Mouse (Mus musculus) 416B (cell line): ENCODE measurements around the gene Farsa.
"Not testable (repeated sequence)": the region's sequence is repeated elsewhere in the genome, so short reads cannot be mapped to it uniquely, and the experiment has no call there.

Experiments used
- DNase-seq: peaks from one replicate; pipeline ENCODE4 v3.0.0; 2011; ENCODE audit warnings: low read depth

Gene Farsa

DNA sequence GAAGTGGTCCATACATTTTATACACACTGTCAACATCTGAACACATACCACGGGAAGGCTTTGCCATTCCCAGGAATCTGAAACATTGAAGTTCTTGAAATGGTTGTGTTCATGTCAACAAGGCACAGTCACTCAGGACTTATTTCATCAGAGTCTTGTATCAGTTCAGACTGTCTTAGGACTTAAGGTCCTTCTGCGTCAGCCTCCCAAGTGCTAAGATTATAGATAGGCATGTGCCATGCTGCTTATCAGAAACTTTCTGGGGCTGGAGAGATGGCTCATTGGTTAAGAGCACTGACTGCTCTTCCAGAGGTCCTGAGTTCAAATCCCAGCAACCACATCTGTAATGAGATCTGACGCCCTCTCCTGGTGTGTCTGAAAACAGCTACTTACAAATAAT is 17.6 kb downstream of the Farsa start:
- no peak for DNase-seq

DNA sequence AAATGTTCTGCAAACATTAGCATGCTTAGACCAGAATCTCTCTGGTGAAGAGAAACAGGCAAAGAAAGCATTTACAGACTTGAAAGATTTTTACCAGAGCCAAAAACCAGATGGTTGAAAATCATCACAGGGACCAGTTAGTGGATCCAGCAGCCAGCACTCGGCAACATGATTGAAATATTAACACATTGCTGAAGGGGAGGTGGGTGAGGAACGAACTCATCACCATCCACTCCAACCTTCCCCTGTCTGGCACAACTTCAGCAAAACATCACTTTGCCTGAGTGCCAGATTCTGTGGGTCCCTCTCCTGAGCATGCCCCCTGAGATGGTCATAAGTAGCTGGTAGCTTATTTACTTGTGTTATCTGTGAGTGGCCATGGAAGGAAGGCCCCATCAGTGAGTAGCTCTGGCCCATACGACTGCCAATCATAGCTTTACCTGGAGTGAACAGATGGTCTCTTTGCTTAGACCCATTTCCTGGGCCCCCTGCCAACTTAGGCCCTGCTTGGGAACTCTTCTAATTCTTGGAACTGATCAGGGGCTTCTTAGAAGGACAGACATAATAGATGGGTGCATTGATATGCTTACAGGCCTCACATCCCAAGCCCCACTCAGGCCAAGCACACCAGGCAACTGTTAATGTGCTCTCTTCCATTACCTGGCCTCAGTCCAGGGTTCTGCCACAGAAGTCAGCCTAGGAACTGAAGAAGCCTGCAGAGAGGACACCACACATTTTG is 20.7 kb downstream of the Farsa start:
- no peak for DNase-seq

DNA sequence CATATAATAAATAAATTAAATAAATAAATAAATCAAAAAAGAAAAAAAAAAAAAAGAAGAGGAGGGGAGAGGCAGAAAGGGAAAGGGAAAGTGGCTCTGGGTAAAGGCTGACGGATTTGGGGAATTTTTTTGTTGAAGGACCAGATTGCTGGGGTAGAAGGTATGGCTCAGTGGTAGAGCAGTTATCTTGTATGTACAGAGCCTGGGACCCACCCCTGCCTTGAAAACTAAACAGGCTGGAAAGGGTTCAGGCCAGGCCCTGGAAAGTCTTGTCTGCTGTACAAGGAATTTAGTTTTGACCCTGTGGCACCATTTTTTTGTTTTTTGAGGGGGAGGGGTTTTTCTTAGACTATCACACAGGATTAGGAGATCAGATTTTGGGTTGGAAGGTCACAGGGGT is 22.1 kb downstream of the Farsa start:
- DNase-seq = no peak

DNA sequence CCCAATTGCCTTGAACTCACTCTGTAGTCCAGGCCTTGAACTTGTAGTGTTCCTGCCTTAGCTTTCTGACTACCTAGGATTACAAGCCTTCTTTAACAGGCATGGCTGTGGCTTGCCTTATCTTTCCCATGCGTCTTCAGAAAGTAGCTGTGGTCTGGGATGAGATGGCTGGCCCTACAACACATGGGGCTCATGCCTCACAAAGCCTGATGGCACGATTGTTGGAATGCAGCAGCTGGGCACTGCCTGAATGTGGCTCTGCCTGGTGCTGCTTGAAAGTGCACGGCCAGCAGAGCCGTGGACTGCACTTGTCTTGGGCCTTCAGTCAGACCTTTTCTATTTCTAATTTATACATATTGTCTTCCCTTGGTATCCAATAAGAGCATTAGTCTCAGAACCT is 27.9 kb downstream of the Farsa start:
- no peak for DNase-seq

DNA sequence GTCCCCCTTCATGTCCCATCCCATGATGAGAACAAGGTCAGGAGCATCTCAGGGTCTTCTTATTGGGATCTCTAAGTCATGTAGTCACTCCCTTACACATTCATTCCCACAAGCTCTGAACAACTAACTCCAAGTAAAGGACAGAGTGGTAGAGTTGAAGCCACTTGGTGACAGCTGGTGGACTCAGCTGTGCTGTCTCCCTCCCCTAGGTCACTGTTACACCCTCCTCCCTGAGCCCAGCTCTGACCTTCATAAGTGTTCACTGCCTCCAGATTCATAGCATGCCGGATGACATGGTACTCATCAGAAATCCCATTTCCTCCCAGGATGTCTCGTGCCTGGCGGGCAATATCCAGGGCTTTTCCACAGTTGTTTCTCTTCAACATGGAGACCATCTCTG is 31.5 kb downstream of the Farsa start:
- DNase-seq = no peak

DNA sequence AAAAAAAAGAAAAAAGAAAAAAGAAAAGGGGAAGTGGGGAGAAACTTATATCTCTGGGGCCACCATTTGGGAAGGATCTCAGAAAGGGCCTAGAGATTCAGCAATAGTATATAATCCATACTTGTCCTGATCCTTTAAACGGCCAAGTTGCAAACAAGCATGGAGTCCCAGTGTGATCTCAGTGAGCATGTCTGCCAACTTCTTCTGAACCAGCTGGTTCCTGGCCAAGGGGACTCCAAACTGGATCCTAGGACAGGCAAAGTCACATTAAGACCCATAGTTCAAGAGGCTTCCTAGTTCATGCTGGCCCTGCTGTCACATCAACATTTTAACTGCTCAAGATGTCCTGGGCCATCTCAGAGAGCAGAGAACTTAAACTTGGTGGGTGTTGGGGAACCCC is 32.4 kb downstream of the Farsa start:
- no peak for DNase-seq

DNA sequence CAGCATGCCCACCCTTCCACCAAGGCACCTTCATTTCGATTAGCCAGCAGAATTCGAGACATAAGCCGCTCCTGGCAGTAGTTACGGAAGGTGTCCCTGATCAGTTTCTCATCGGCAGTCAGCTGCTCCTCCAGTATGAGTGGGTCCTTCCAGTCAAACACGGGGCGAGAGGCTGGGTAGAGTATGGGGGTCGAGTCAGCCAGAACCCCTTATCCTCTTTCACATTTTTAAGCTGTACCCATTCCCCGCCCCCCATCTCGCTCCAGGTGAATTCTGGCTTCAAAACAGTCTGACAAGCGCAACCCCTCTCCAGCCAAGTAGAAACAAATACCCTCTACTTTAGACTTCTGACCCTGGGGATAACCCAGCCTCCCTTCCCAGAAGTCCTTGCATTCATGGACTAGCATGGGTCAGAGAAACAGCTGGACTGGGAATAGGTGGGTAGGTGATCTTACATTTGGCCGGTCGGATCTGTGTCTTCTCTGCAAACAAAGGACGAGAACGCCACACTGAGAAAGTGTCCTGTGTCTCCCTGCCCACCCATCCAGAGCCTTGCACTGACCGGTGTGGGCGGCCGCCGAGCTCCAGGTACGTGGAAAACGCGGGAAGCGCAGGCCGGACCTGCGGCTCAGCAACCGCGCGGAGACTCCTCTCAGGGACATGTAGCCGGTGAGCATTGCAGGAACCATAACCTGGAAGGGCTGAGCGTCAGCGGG is 36.4 kb downstream of the Farsa start:
- no peak for DNase-seq

DNA sequence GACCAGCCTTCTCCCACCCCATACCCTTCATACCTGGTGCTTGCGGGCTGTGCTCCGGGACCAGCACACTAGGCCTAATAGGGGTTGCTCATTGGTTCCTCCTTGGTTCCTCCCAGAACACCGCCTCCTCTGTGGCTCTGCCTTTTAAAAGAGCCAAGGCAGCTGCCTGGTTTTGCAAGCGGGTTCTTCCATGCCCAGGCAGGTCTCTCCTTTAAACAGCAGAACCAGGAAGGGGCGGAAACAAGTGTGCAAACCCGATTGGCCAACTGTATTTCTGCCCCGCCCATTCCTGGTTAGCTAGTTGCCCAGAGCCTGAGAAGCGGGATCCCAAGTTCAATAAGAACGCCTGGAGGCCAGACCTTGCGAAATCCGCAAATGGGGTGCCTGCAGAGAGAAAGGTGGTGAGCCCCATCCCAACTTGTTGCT is 36.9 kb downstream of the Farsa start, which contains the start of gene Gcdh:
Gene Gcdh (minus strand): TSS at position 213 of the 426 bp plus-strand sequence.
- peak; percentile 98 for DNase-seq

DNA sequence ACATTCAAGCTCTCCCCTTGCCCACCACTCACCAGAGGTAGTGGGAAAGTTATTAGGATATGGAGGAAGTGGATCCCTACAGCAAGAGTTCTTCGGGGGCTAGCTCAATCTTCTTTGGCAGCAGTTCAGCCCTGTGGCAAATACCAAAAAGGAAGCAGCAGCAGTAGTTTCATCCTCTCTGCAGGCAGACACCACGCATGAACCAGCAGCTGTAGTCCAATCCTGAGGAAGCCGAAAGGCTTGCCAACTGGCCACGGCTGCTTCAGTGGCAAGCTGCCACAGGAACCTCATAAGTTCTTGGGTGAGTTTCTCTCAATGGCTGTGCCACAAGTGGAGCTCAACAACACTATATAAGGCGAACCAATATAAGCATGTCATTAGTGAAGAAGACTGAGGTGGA is 39.2 kb downstream of the Farsa start:
- DNase-seq = no peak

DNA sequence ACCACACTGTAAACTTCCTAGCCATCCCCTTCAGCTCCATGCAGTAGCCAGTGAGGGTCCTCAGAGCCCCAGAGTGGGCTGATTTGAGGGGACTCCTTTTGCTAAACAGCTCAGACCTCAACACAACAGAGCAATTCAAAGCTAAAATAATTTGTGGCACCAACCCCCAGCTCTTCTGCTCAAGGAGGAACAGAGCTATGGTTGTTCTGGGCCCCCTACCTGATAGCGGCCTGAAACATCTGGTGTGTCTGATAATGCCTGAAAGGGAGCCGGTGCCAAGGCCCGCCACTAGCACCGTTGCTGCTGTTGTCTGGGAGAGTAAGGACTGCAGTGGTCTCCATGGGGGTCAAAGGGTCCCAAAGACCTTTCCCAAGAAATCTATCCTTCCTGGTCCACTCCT is 44.3 kb downstream of the Farsa start:
- no peak for DNase-seq

DNA sequence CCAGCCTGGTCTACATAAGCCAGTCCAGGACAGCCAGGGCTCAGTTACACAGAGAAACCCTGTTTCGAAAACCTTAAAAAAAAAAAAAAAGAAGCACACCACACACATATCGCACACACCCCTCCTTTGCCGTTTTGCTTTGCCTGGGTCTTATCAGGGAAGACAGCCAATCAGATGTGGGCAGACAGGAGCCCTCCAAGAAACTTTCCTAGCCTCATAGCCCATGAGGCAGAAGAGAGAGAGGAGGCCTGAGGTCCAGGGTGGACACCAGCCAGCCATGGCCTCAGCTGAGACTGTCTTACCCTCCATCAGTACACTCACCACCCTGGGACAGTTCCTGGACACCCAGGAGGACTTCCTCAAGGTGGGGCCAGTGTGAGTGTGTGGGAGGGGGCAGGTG is 45.0 kb downstream of the Farsa start, which contains the start of gene Klf1:
Gene Klf1 (plus strand): TSS at position 177 of the 400 bp plus-strand sequence.
- DNase-seq = peak; percentile 32

DNA sequence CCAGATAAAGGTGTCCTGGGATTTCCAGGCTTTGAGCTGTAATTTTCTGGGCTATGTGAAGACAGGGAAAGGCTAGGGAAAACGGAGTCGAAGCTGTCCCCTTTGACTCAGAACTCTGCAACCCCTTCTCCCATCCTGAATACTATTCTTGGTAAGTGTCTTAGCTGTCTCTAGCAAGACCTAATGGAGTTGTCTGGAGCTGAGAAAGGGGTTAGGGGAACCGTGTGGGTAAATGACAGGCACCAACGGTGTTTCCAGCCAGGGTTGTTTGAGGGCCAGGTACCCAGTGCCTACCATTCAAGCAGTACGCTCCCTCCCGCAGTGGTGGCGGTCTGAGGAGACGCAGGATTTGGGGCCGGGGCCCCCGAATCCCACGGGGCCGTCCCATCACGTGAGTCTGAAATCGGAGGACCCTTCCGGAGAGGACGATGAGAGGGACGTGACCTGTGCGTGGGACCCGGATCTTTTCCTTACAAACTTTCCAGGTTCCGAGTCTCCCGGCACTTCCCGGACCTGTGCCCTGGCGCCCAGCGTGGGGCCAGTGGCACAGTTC is 45.7 kb downstream of the Farsa start:
- DNase-seq = no peak

DNA sequence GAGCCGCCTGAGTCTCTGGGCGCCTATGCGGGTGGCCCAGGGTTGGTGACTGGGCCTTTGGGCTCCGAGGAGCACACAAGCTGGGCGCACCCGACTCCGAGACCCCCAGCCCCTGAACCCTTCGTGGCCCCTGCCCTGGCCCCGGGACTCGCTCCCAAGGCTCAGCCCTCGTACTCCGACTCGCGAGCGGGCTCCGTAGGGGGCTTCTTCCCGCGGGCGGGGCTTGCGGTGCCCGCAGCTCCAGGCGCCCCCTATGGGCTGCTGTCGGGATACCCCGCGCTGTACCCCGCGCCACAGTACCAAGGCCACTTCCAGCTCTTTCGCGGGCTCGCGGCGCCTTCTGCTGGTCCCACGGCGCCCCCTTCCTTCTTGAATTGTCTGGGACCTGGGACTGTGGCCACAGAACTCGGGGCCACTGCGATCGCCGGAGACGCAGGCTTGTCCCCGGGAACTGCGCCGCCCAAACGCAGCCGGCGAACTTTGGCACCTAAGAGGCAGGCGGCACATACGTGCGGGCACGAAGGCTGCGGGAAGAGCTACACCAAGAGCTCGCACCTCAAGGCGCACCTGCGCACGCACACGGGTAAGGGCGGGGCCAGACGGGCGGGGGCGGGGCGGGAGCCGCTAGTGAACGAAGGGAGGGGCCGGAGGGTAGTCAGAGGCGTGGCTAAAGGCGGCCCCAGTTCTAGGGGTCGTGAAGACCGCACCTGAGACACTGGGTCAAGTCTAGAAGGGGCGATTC is 46.3 kb downstream of the Farsa start:
- DNase-seq = peak; percentile 95

DNA sequence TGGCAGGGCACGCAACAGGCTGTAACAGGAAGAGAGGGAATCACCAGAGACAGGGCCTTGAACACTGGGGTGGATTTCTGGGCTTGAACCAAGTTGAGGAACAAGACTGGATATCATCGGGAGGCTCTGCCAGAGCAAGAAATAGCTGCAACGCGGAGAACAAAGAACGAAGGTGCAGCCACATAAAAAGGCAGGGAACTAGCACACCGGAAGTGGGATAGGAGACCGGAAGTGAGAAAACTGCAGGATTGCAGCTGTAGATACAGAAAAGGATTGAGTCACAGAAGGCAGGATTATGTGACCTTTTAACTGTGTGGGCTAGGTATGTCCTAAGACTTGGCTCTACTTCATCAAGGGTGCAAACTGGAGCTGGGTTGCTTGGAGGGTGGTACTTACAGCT is 47.6 kb downstream of the Farsa start:
- DNase-seq = peak; percentile 57

DNA sequence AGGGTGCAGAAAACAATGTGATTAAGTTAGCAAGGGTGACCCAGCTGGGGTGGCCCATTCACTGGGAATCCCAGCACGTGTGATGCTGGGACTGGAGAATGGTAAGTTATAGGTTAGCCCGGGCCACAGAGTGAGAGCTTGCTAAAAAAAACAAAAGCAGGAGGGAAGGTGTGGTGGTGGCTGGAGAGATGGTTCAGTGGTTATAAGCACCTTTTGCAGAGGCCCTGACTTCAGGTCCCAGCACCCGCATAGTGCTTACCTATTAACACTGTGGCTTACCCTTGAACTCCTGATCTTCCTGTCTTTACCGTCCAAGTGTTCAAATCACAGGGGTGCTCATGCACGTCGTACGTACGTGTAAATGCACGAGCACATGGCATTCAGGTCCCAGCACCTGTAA is 50.2 kb downstream of the Farsa start:
- no peak for DNase-seq

DNA sequence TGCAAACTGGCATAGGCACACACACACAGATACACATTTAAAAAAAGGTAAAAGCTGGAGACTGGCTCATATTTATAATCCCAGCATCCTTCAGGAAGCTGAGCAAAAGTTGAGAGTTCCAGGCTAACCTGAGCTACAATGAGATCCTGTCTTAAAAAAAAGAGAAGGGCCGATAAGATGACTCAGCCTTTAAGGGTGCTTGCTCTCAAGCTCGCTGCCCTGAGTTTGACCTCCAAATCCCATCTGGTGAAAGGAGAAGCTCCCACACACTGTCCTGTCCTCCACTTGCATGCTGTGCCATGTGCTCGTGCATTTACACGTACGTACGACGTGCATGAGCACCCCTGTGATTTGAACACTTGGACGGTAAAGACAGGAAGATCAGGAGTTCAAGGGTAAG is 50.7 kb downstream of the Farsa start:
- peak; percentile 39 for DNase-seq

DNA sequence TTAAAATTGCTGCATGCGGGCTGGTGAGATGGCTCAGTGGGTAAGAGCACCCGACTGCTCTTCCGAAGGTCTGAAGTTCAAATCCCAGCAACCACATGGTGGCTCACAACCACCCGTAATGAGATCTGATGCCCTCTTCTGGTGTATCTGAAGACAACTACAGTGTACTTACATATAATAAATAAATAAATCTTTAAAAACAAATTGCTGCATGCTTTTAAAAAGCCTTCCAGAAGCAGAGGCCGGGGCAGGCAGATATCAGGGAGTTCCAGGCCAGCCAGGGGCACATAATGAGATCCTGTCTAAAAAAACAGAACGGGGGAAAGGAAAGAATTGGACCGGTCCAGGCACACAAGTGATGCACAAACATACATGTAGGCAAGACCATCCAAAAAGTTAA is 51.2 kb downstream of the Farsa start:
- not testable (repeated sequence) for DNase-seq

DNA sequence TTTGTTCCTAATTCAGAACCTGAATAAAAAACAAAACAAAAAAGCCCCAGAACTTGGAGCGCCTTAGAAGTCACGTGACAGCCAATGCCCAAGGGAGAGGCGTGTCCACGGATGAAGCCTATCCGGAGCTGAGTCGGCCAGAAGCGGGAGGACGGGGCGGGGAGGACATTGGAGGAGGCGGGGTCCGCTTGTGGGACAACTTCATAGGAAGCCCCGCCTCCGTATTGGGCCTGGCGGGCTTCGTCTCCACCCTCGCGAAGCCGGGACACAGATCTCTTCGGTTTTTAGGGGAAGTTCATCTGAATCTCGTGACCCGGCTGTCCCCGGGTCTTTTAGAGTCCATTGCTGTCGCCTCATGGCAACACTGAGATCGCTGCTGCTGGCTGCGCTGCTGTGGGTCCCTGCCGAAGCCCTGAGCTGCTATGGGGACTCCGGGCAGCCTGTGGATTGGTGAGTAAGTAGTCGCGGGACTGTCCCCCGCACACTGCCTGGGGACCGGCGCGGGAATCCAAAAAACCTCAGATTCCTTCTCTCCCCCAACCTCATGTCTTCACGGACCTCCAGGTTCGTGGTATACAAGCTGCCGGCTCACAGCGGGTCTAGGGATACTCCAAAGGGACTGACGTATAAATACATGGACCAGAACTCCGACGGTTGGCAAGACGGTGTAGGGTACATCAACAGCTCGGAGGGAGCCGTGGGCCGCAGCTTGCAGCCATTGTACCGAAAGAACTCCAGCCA is 51.8 kb downstream of the Farsa start, which contains the start of gene Dnase2a:
Gene Dnase2a (plus strand): TSS at position 140 of the 741 bp plus-strand sequence.
- DNase-seq = peak; percentile 99

DNA sequence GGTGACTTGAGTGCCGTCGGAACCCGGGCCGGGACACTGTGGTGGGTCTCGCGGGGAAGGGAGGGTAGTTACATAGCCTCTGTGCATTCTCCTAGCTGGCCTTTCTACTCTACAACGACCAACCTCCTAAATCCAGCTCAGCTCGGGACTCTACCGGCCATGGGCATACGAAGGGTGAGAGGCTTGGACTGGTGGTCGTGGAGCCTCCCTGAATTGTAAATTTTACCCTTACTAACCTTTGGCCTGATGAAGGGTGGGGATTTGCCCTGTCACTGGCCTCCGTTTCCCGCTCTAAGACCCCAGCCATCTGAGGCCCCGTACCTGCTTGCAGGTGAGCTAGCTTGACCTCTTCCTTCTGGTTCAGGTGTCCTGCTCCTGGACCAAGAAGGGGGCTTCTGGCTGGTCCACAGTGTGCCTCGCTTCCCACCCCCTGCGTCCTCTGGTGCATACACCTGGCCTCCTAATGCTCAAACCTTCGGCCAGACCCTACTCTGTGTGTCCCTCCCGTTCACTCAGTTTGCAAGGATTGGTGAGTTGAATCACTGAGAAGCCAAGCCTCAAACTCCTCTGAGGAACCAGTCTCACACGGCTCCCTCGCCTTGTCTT is 52.5 kb downstream of the Farsa start:
- DNase-seq = no peak

DNA sequence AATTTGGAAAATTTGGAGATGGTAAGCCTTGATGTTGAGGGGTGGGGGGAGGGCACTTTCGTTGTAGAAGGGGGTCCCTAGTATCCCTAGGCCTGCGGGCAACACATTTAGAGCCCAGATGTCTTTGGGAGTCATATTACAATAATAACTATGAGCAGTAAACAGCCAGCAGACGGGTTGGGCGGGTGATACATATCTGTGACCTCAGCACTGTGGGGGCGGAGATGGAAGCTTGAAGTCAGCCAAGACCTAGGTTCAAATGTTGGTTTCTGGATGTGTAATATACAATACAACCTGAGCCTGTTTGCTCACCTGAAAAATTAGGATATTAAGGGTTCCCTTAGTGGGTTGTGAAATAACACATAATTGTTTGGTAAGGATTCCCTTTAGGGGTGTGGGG is 53.2 kb downstream of the Farsa start:
- peak; percentile 46 for DNase-seq

DNA sequence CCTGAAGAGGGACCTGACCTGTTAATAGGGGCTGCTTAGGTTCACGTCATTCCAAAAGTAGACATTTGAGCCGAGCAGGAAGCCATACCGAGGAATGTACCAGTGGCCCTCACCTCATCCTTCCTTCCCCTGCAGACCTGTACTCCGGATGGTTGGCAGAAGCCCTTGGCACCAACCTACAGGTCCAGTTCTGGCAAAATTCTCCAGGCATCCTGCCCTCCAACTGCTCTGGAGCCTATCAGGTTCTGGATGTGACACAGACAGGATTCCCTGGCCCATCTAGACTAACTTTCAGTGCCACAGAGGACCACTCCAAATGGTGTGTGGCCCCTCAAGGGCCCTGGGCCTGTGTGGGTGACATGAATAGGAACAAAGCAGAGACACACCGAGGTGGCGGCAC is 53.8 kb downstream of the Farsa start:
- DNase-seq = no peak
